Mouse (Mus musculus) brain, embryonic 14.5 days (tissue): ENCODE results near the gene Dmrt1.

ENCODE experiments used
- CTCF ChIP-seq: fragments of 200-500 bp; IDR thresholded peaks from 2 replicates; pipeline ENCODE4 v1.5.1; 2012; ENCODE audit warnings: inconsistent platforms, mild to moderate bottlenecking, moderate library complexity, borderline replicate concordance; ENCODE audit not compliant: insufficient read depth, insufficient read length; ENCODE audit errors: extremely low read depth
- POLR2A ChIP-seq: fragments of 200-500 bp; IDR thresholded peaks from 2 replicates; pipeline ENCODE4 v1.6.1; 2012; ENCODE audit warnings: mild to moderate bottlenecking, inconsistent platforms, borderline replicate concordance; ENCODE audit not compliant: poor library complexity, insufficient read depth, insufficient read length, severe bottlenecking; ENCODE audit errors: extremely low read depth

- no peak for TF ChIP-seq CTCF
- no peak for TF ChIP-seq POLR2A
These were observed 15.9 kb upstream of the Dmrt1 start for GRCm38 (mm10) chr19:25489546-25489945.
